Mouse (Mus musculus): ENCODE results near the gene Sirt3.
A peak's percentile ranks its signal among the peaks of the same experiment; 100 is the strongest.

GRCm38 (mm10) chr7:140908634-140909107 lies 26.6 kb upstream of the Sirt3 start:
- peak; percentile 87 for TF ChIP-seq CTCF (conservative IDR thresholded peaks at IDR 0.05; ENCODE audit: low read length)
- TF ChIP-seq NANOG (IDR thresholded peaks at IDR 0.05; ENCODE audit: borderline replicate concordance, low read length) = no peak
- no peak for TF ChIP-seq POU5F1 (IDR thresholded peaks at IDR 0.05; ENCODE audit: borderline replicate concordance, low read length)

Data from E14TG2a.4 (cell line).